Mouse (Mus musculus): ENCODE measurements around the gene Cask.
A peak's percentile ranks its signal among the peaks of the same experiment; 100 is the strongest.

- TF ChIP-seq SIN3A (IDR thresholded peaks at IDR 0.05; ENCODE audit: low read length) (peak; percentile 97), EP300 (IDR thresholded peaks at IDR 0.05; ENCODE audit: low read depth in 1 of 2, low read length in 2 of 2) (peak; percentile 97 to 99), CTCF (IDR thresholded peaks at IDR 0.05 in 2 of 3, conservative IDR thresholded peaks at IDR 0.05 in 1 of 3; ENCODE audit: control insufficient read depth in 1 of 3, insufficient read depth in 1 of 3, low read depth in 2 of 3, low read length in 3 of 3, poor library complexity in 1 of 3, severe bottlenecking in 1 of 3) (no peak), POLR2A (IDR thresholded peaks at IDR 0.05; ENCODE audit: control insufficient read depth in 1 of 2, insufficient read depth in 1 of 2, low read depth in 1 of 2, low read length in 2 of 2, poor library complexity in 1 of 2) (0 out of 4 replicates have a peak, but pooled peaks of 1 of the 2 experiments have one; percentile 25), ZNF384 (IDR thresholded peaks at IDR 0.05; ENCODE audit: low read depth, low read length) (peak; percentile 94)
These were observed 378.4 kb downstream of the Cask start for GRCm38 (mm10) chrX:13472751-13473225.
